Mouse (Mus musculus) olfactory bulb, adult 2 months (tissue): Measurements from ENCODE around the gene Calcrl.

ENCODE experiments used
- CTCF ChIP-seq: fragments of 200-500 bp; IDR thresholded peaks from 2 replicates; pipeline ENCODE4 v1.5.1; 2012; ENCODE audit warnings: low read depth, mild to moderate bottlenecking, low read length, moderate library complexity; ENCODE audit not compliant: insufficient read depth
- POLR2A ChIP-seq: fragments of 200-500 bp; IDR thresholded peaks from 2 replicates; pipeline ENCODE4 v1.6.1; 2012; ENCODE audit warnings: mild to moderate bottlenecking, low read depth, low read length, moderate library complexity; ENCODE audit not compliant: insufficient read depth

GRCm38 (mm10) chr2:84295068-84295467, 130.1 kb downstream of the Calcrl start:
- no peak for TF ChIP-seq CTCF
- no peak for TF ChIP-seq POLR2A
